Mouse (Mus musculus): ENCODE measurements around the gene Spata20. TPM values are rescaled to one million over a fixed set of nuclear protein-coding genes. Genes with fewer than 3 reads are reported as not detected.

Spata20 gene
- total RNA-seq, 2 experiments from 2014 or later: 0.38 to 0.62 TPM

GRCm38 (mm10) chr11:94464170-94464569, 21.8 kb downstream of the Spata20 start:
- DNase-seq (ENCODE audit: low spot score in 2 of 2): no peak
- intact Hi-C loops (cut with DNase I): no loop called here

- intact Hi-C loops (cut with DNase I): no loop called here
- DNase-seq (ENCODE audit: low spot score in 2 of 2): no peak
Measured at GRCm38 (mm10) chr11:94461856-94462255, 24.1 kb downstream of the Spata20 start.

- intact Hi-C loops (cut with DNase I): no loop called here
- no peak for DNase-seq (ENCODE audit: low spot score in 2 of 2)
Measured at GRCm38 (mm10) chr11:94457001-94457400, 29.0 kb downstream of the Spata20 start.

GRCm38 (mm10) chr11:94456347-94456746, 29.6 kb downstream of the Spata20 start:
- no peak for DNase-seq (ENCODE audit: low spot score in 2 of 2)
- intact Hi-C loops (cut with DNase I): no loop called here

GRCm38 (mm10) chr11:94455161-94455820, 30.7 kb downstream of the Spata20 start:
- intact Hi-C loops (cut with DNase I): no loop called here
- DNase-seq (ENCODE audit: low spot score in 2 of 2): no peak

- intact Hi-C loops (cut with DNase I): no loop called here
- no peak for DNase-seq (ENCODE audit: low spot score in 2 of 2)
Measured at GRCm38 (mm10) chr11:94454756-94455155, 31.2 kb downstream of the Spata20 start.

- DNase-seq (ENCODE audit: low spot score in 2 of 2): no peak
- intact Hi-C loops (cut with DNase I): no loop called here
Measured at GRCm38 (mm10) chr11:94451091-94451773, 34.7 kb downstream of the Spata20 start.

GRCm38 (mm10) chr11:94449886-94450285, 36.1 kb downstream of the Spata20 start:
- no peak for DNase-seq (ENCODE audit: low spot score in 2 of 2)
- intact Hi-C loops (cut with DNase I): no loop called here

- intact Hi-C loops (cut with DNase I): no loop called here
- DNase-seq (ENCODE audit: low spot score in 2 of 2): no peak
Measured at GRCm38 (mm10) chr11:94449239-94449638, 36.7 kb downstream of the Spata20 start.

- intact Hi-C loops (cut with DNase I): no loop called here
- no peak for DNase-seq (ENCODE audit: low spot score in 2 of 2)
Measured at GRCm38 (mm10) chr11:94447017-94447416, 39.0 kb downstream of the Spata20 start.

- intact Hi-C loops (cut with DNase I): no loop called here
Measured at GRCm38 (mm10) chr11:94445300-94445699, 40.7 kb downstream of the Spata20 start.

GRCm38 (mm10) chr11:94444829-94445228, 41.1 kb downstream of the Spata20 start:
- no peak for DNase-seq (ENCODE audit: low spot score in 2 of 2)
- intact Hi-C loops (cut with DNase I): no loop called here

More at GRCm38 (mm10) chr11:94445300-94445699, 40.7 kb downstream of the Spata20 start:
- DNase-seq (ENCODE audit: low spot score in 2 of 2): no peak

- intact Hi-C loops (cut with DNase I): no loop called here
- no peak for DNase-seq (ENCODE audit: low spot score in 2 of 2)
Measured at GRCm38 (mm10) chr11:94441752-94442151, 44.2 kb downstream of the Spata20 start.

GRCm38 (mm10) chr11:94441122-94441521, 44.9 kb downstream of the Spata20 start:
- DNase-seq (ENCODE audit: low spot score in 2 of 2): no peak
- intact Hi-C loops (cut with DNase I): no loop called here

- DNase-seq (ENCODE audit: low spot score in 2 of 2): no peak
- intact Hi-C loops (cut with DNase I): no loop called here
Measured at GRCm38 (mm10) chr11:94440421-94440820, 45.6 kb downstream of the Spata20 start.

GRCm38 (mm10) chr11:94429011-94429651, 56.8 kb downstream of the Spata20 start:
- intact Hi-C loops (cut with DNase I): no loop called here
- DNase-seq (ENCODE audit: low spot score in 2 of 2): no peak

Other genes with a start within 250 kb of the Spata20 start
- 1 to 10 TPM; 1.4 to 1.8 TPM for gene Wfikkn2, start 240.2 kb downstream of the Spata20 start, total RNA-seq (2021)
- not detected for gene Gm21885, start 204.3 kb downstream of the Spata20 start, total RNA-seq (2021)
- gene Luc7l3, start 164.2 kb downstream of the Spata20 start, total RNA-seq (2021): 100 to 1,000 TPM; 117 TPM
- gene Ankrd40, start 158.2 kb downstream of the Spata20 start, total RNA-seq (2021): 100 to 1,000 TPM; 106 to 108 TPM
- 1 to 10 TPM; 1.6 to 2.3 TPM for gene Abcc3, start 93.2 kb downstream of the Spata20 start, total RNA-seq (2021)
- 100 to 1,000 TPM; 107 to 130 TPM for gene Cacna1g, start 12.0 kb downstream of the Spata20 start, total RNA-seq (2021)
- gene Epn3, start 13.8 kb upstream of the Spata20 start, total RNA-seq (2021): 1 to 10 TPM in 1 of 2 experiments, under 1 TPM in 1; 0.95 to 1.3 TPM
- 1 to 10 TPM; 3.2 to 3.8 TPM for gene Mycbpap, start 35.6 kb upstream of the Spata20 start, total RNA-seq (2021)
- gene Rsad1, start 63.1 kb upstream of the Spata20 start, total RNA-seq (2021): 10 to 100 TPM; 16.1 to 16.8 TPM
- under 1 TPM in 1 of 2 experiments, not detected in 1; 0.38 TPM for gene Chad, start 78.9 kb upstream of the Spata20 start, total RNA-seq (2021)
- 10 to 100 TPM; 16.9 to 17.2 TPM for gene Acsf2, start 115.7 kb upstream of the Spata20 start, total RNA-seq (2021)
- gene Lrrc59, start 143.6 kb upstream of the Spata20 start, total RNA-seq (2021): 10 to 100 TPM; 83.8 to 84.9 TPM
- gene Mrpl27, start 167.6 kb upstream of the Spata20 start, total RNA-seq (2021): 10 to 100 TPM; 65.2 to 72.5 TPM
- gene Eme1, start 167.8 kb upstream of the Spata20 start, total RNA-seq (2021): under 1 TPM; 0.21 to 0.79 TPM
- 10 to 100 TPM; 23.1 to 25.8 TPM for gene Xylt2, start 191.3 kb upstream of the Spata20 start, total RNA-seq (2021)
- not detected for gene Gm11541, start 218.3 kb upstream of the Spata20 start, total RNA-seq (2021)